8 mouse cellular contexts compared by ENCODE assay signal in genomic region chr4:148075259-148075658, GRCm38 (mm10). TPM values are rescaled to one million over a fixed set of nuclear protein-coding genes. Genes with fewer than 3 reads are reported as not detected.
DNase-seq lines count a peak whose midpoint lies in the region; ATAC-seq and TF ChIP-seq lines count a peak whose summit lies in the region.

No protein-coding gene starts in this region.

- 37% methylated on average over 21 of the region's 21 CpGs for WGBS in heart, embryonic 13.5 days
- WGBS in kidney, embryonic 15.5 days, result 39% methylated on average over 21 of the region's 21 CpGs
- WGBS in liver, adult 2 months, result 31% methylated on average over 21 of the region's 21 CpGs
- 31% methylated on average over 21 of the region's 21 CpGs for whole genome bisulfite sequencing in midbrain, embryonic 16.5 days

- peak overlapping the region; percentile 45 for H3K4me3 ChIP-seq in heart, embryonic 13.5 days
- peak overlapping the region; percentile 38 for H3K4me3 ChIP-seq in kidney, embryonic 15.5 days (replicated peaks)
- peak overlapping the region; percentile 48 for H3K4me3 ChIP-seq in liver, adult 2 months (ENCODE audit: insufficient read depth, low read depth, low read length)
- H3K4me3 ChIP-seq in midbrain, embryonic 16.5 days (ENCODE audit: low read depth, low read length), result peak overlapping the region; percentile 22

- peak overlapping the region; percentile 70 for H3K4me2 ChIP-seq in heart, embryonic 13.5 days
- H3K4me2 ChIP-seq in kidney, embryonic 15.5 days, result peak overlapping the region; percentile 61
- H3K4me2 ChIP-seq in midbrain, embryonic 16.5 days (ENCODE audit: low read length), result peak overlapping the region; percentile 52

- no peaks in the 10 kb centered on the region for H3K9me3 ChIP-seq in heart, embryonic 13.5 days
- no peaks in the 10 kb centered on the region for H3K9me3 ChIP-seq in kidney, embryonic 15.5 days (replicated peaks)
- no peaks in the 10 kb centered on the region for H3K9me3 ChIP-seq in midbrain, embryonic 16.5 days (replicated peaks; ENCODE audit: control insufficient read depth, low read length, poor library complexity, severe bottlenecking)

- peak; percentile 66 for DNase-seq in layer of hippocampus, adult 11-12 months (ENCODE audit: low spot score)
- no peak for DNase-seq in layer of hippocampus, adult 9-10 months (ENCODE audit: low spot score)
- DNase-seq in liver, adult 2 months (ENCODE audit: extremely low read depth, low read depth, low spot score), result peak; percentile 55
- DNase-seq in spleen, postnatal 14 days (ENCODE audit: low spot score in 2 of 2), result peak; percentile 37 to 47

- H3K36me3 ChIP-seq in heart, embryonic 13.5 days, result peaks cover 7% of the 10 kb centered on the region
- peaks cover 9% of the 10 kb centered on the region for H3K36me3 ChIP-seq in kidney, embryonic 15.5 days
- H3K36me3 ChIP-seq in liver, adult 2 months (ENCODE audit: control insufficient read depth, insufficient read depth, low read length), result no peaks in the 10 kb centered on the region
- no peaks in the 10 kb centered on the region for H3K36me3 ChIP-seq in midbrain, embryonic 16.5 days (ENCODE audit: control insufficient read depth, insufficient read depth, low read length)

- no peak overlapping the region for H3K27ac ChIP-seq in heart, embryonic 13.5 days (replicated peaks)
- peak overlapping the region; percentile 9; the same call in 1 of the 2 replicates for H3K27ac ChIP-seq in kidney, embryonic 15.5 days
- no peak overlapping the region for H3K27ac ChIP-seq in liver, adult 2 months (replicated peaks; ENCODE audit: insufficient read depth, low read depth, low read length)
- H3K27ac ChIP-seq in midbrain, embryonic 16.5 days (ENCODE audit: low read length), result no peak overlapping the region

- no peak for TF ChIP-seq POLR2A in liver, adult 2 months (IDR thresholded peaks at IDR 0.05; ENCODE audit: extremely low read depth, insufficient read depth, low read length)

- H3K79me2 ChIP-seq in liver, adult 2 months (ENCODE audit: control insufficient read depth, insufficient read depth, low read length), result no peaks in the 10 kb centered on the region

- no peak for TF ChIP-seq CTCF in liver, adult 2 months (IDR thresholded peaks at IDR 0.05; ENCODE audit: low read depth, low read length)

- H3K9ac ChIP-seq in heart, embryonic 13.5 days, result peak overlapping the region; percentile 70
- no peak overlapping the region; the same call in 1 of the 2 replicates for H3K9ac ChIP-seq in kidney, embryonic 15.5 days
- peak overlapping the region; percentile 25; the same call in 1 of the 2 replicates for H3K9ac ChIP-seq in liver, adult 2 months (ENCODE audit: low read depth, low read length)
- H3K9ac ChIP-seq in midbrain, embryonic 16.5 days (ENCODE audit: low read depth, low read length), result no peak overlapping the region

- peaks cover 4% of the 10 kb centered on the region; the same call in 1 of the 2 replicates for H3K4me1 ChIP-seq in heart, embryonic 13.5 days
- peaks cover 15% of the 10 kb centered on the region; the same call in 1 of the 2 replicates for H3K4me1 ChIP-seq in kidney, embryonic 15.5 days
- peaks cover 4% of the 10 kb centered on the region for H3K4me1 ChIP-seq in liver, adult 2 months (ENCODE audit: control insufficient read depth, insufficient read depth, low read length)
- H3K4me1 ChIP-seq in midbrain, embryonic 16.5 days (ENCODE audit: control insufficient read depth, insufficient read depth, low read length), result no peaks in the 10 kb centered on the region

- ATAC-seq in erythroblast, adult 5-6 weeks (replicated peaks; ENCODE audit: low FRiP score, poor library complexity, severe bottlenecking), result peak; percentile 61
- no peak for ATAC-seq in heart, embryonic 13.5 days (ENCODE audit: extremely low read depth, insufficient number of reproducible peaks, low FRiP score, low TSS enrichment)
- ATAC-seq in kidney, embryonic 15.5 days (replicated peaks; ENCODE audit: low FRiP score), result 0 out of 2 replicates have a peak, but pooled peaks have one; percentile 31
- ATAC-seq in midbrain, embryonic 16.5 days, result 0 out of 2 replicates have a peak, but pooled peaks have one; percentile 41

- H3K27me3 ChIP-seq in heart, embryonic 13.5 days (replicated peaks), result no peaks in the 10 kb centered on the region
- no peaks in the 10 kb centered on the region for H3K27me3 ChIP-seq in kidney, embryonic 15.5 days
- no peaks in the 10 kb centered on the region for H3K27me3 ChIP-seq in liver, adult 2 months (ENCODE audit: control insufficient read depth, insufficient read depth, low read length)
- no peaks in the 10 kb centered on the region for H3K27me3 ChIP-seq in midbrain, embryonic 16.5 days (ENCODE audit: control insufficient read depth, insufficient read depth, low read depth, low read length)

RNA-seq across cellular contexts. Expression of gene Agtrap, which starts 12.6 kb away (rescaled TPM):
- total RNA-seq in erythroblast, adult 5-6 weeks (2015; ENCODE audit: low replicate concordance), result 4.6 and 7.3 TPM in 2 replicates
- total RNA-seq in erythroblast, adult 5-6 weeks (2017; ENCODE audit: low replicate concordance), result 7.4 and 9.2 TPM in 2 replicates
- 15.4 and 17.6 TPM in 2 replicates for polyA plus RNA-seq in heart, embryonic 13.5 days (2015; fragmentation: Nextera tagmentation; extraction: Ambion mirVana)
- polyA plus RNA-seq in kidney, embryonic 15.5 days (2015; fragmentation: Nextera tagmentation; extraction: Ambion mirVana), result 20.6 and 24.4 TPM in 2 replicates
- total RNA-seq in liver, adult 2 months (2014; rRNA removed), result 2.1 and 2.4 TPM in 2 replicates
- polyA plus RNA-seq in liver, adult 2 months (2012; rRNA removed), result 3.7 TPM in 2 replicates
- 7.7 and 8.1 TPM in 2 replicates for polyA plus RNA-seq in midbrain, embryonic 16.5 days (2015; fragmentation: Nextera tagmentation; extraction: Ambion mirVana)

RNA-seq across cellular contexts. Expression of gene Mthfr, which starts 36.4 kb away (rescaled TPM):
- total RNA-seq in erythroblast, adult 5-6 weeks (2015; ENCODE audit: low replicate concordance), result 1.0 and 5.4 TPM in 2 replicates
- 4.9 and 7.7 TPM in 2 replicates for total RNA-seq in erythroblast, adult 5-6 weeks (2017; ENCODE audit: low replicate concordance)
- polyA plus RNA-seq in heart, embryonic 13.5 days (2015; fragmentation: Nextera tagmentation; extraction: Ambion mirVana), result 11.4 and 11.7 TPM in 2 replicates
- 23.6 and 24.1 TPM in 2 replicates for polyA plus RNA-seq in kidney, embryonic 15.5 days (2015; fragmentation: Nextera tagmentation; extraction: Ambion mirVana)
- total RNA-seq in liver, adult 2 months (2014; rRNA removed), result 4.1 and 6.2 TPM in 2 replicates
- polyA plus RNA-seq in liver, adult 2 months (2012; rRNA removed), result 11.8 and 12.9 TPM in 2 replicates
- polyA plus RNA-seq in midbrain, embryonic 16.5 days (2015; fragmentation: Nextera tagmentation; extraction: Ambion mirVana), result 21.5 and 22.2 TPM in 2 replicates

RNA-seq across cellular contexts. Expression of gene Clcn6, which starts 36.6 kb away (rescaled TPM):
- 0.63 and 2.1 TPM in 2 replicates for total RNA-seq in erythroblast, adult 5-6 weeks (2015; ENCODE audit: low replicate concordance)
- total RNA-seq in erythroblast, adult 5-6 weeks (2017; ENCODE audit: low replicate concordance), result 2.0 and 3.1 TPM in 2 replicates
- 5.8 and 6.5 TPM in 2 replicates for polyA plus RNA-seq in heart, embryonic 13.5 days (2015; fragmentation: Nextera tagmentation; extraction: Ambion mirVana)
- polyA plus RNA-seq in kidney, embryonic 15.5 days (2015; fragmentation: Nextera tagmentation; extraction: Ambion mirVana), result 6.4 and 6.6 TPM in 2 replicates
- 1.8 and 2.8 TPM in 2 replicates for total RNA-seq in liver, adult 2 months (2014; rRNA removed)
- polyA plus RNA-seq in liver, adult 2 months (2012; rRNA removed), result 2.0 and 5.3 TPM in 2 replicates
- polyA plus RNA-seq in midbrain, embryonic 16.5 days (2015; fragmentation: Nextera tagmentation; extraction: Ambion mirVana), result 36.5 and 36.9 TPM in 2 replicates

RNA-seq across cellular contexts. Expression of gene Mad2l2, which starts 54.9 kb away (rescaled TPM):
- 7.3 and 8.6 TPM in 2 replicates for total RNA-seq in erythroblast, adult 5-6 weeks (2015; ENCODE audit: low replicate concordance)
- total RNA-seq in erythroblast, adult 5-6 weeks (2017; ENCODE audit: low replicate concordance), result 3.4 and 7.1 TPM in 2 replicates
- polyA plus RNA-seq in heart, embryonic 13.5 days (2015; fragmentation: Nextera tagmentation; extraction: Ambion mirVana), result 33.3 and 39.0 TPM in 2 replicates
- polyA plus RNA-seq in kidney, embryonic 15.5 days (2015; fragmentation: Nextera tagmentation; extraction: Ambion mirVana), result 65.5 and 69.8 TPM in 2 replicates
- total RNA-seq in liver, adult 2 months (2014; rRNA removed), result 8.1 and 8.9 TPM in 2 replicates
- polyA plus RNA-seq in liver, adult 2 months (2012; rRNA removed), result 49.6 and 58.5 TPM in 2 replicates
- polyA plus RNA-seq in midbrain, embryonic 16.5 days (2015; fragmentation: Nextera tagmentation; extraction: Ambion mirVana), result 98.2 and 100 TPM in 2 replicates

RNA-seq across cellular contexts. Expression of gene Draxin, which starts 55.2 kb away (rescaled TPM):
- total RNA-seq in erythroblast, adult 5-6 weeks (2015; ENCODE audit: low replicate concordance), result 0.42 TPM in 1 of 2 replicates, not detected in the other
- 0.84 TPM in 1 of 2 replicates, not detected in the other for total RNA-seq in erythroblast, adult 5-6 weeks (2017; ENCODE audit: low replicate concordance)
- 0.03 and 0.05 TPM in 2 replicates for polyA plus RNA-seq in heart, embryonic 13.5 days (2015; fragmentation: Nextera tagmentation; extraction: Ambion mirVana)
- polyA plus RNA-seq in kidney, embryonic 15.5 days (2015; fragmentation: Nextera tagmentation; extraction: Ambion mirVana), result 0.46 and 0.62 TPM in 2 replicates
- total RNA-seq in liver, adult 2 months (2014; rRNA removed), result not detected in 2 replicates
- polyA plus RNA-seq in liver, adult 2 months (2012; rRNA removed), result not detected in 2 replicates
- polyA plus RNA-seq in midbrain, embryonic 16.5 days (2015; fragmentation: Nextera tagmentation; extraction: Ambion mirVana), result 11.8 and 11.9 TPM in 2 replicates

Comparison
In these comparisons a context has a peak if more than half of its experiments do, and no peak if none do; other contexts are left out.
1. H3K9ac ChIP-seq: peak in heart, embryonic 13.5 days (single experiment) and liver, adult 2 months (single experiment); none in kidney, embryonic 15.5 days (single experiment) and midbrain, embryonic 16.5 days (single experiment).
2. Peak in every context shown above with its lines, with median percentiles within 50 percentile points of each other: H3K4me2 ChIP-seq and H3K4me3 ChIP-seq.